Mouse (Mus musculus) gonadal fat pad, adult 2 months (tissue): Measurements from ENCODE around the gene Stat3. TPM values are rescaled to one million over a fixed set of nuclear protein-coding genes. Genes with fewer than 3 reads are reported as not detected.

Experiments
- DNase-seq: peaks from one replicate; pipeline ENCODE4 v3.0.0-alpha.2; 2012; ENCODE audit warnings: low read depth
- polyA plus RNA-seq: library from polyadenylated mRNA; depleted of rRNA; stranded (reverse); fragments of >200 nt; gene quantifications from 2 replicates; pipeline ENCODE4 v1.2.3, GENCODE M21; 2012; rRNA removed

Stat3 gene
- polyA plus RNA-seq = 106 and 115 TPM in 2 replicates

DNA sequence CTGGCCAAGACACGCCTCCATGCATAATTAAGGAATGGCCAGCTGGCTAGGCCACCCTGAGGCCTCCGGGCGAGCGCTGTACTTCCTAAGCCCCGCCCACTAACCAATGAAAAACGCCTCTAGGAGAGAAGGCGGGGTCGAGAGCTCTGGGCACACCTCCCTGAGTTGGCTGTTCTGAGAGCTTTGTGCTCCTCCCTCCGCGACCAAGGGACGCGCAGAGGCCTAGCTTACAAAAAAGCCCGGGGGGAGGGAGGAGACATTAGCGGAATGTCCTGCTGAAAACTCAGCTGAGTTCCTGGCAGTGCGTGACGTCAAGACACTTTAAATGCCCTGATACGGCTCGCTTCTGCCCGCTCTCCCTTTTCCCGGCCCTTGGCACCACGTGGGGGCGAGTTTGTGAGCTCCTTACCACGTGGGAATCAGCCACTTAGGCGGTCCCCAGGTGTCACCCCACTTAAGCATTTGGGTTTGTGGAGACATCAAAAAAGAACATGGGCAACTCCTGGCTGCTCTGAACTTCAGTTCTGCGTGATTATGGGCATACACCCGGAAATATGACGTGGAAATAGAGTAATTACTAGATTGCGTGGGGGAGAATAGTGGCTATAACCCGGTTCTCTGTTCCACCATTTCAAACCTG is at the start of gene Stat3:
Gene Stat3, minus strand, starts transcription at position 29 of the 640 bp plus-strand sequence.
- peak; percentile 89 for DNase-seq

GRCm38 (mm10) chr11:100988674-100989073 is 49.3 kb upstream of the Stat3 start:
- no peak for DNase-seq

DNA sequence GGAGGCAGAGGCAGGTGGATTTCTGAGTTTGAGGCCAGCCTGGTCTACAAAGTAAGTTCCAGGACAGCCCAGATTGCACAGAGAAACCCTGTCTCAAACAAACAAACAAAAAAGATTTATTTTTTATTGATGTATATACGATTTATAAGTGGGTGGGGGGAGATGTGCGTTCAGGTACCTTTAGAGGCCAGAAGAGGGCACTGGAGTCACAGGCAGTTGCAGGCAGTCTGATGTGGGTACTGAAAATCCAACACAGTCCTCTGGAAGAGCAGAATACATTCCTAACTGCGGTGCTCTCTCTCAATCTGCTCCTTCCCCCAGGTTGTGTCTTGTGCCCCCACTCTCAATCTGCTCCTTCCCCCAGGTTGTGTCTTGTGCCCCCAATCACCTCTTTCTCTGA is 46.3 kb upstream of the Stat3 start:
- no peak for DNase-seq

DNA sequence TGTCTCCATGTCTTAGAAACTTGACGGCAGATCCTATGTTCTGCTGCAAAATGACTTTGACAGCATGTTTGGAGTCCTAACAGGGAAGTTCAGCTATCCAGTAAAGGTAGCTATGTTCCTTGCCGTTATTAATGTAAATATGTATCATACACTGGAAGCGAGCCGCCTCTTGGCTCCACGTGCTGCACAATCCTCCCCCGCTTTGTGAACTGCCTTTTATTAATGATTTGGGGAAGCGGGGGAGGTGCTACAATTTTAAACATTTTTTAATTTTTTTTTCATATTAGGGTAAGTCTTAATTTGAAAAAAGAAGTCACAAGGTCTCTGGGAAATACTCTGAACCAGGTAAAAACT is 44.4 kb upstream of the Stat3 start:
- no peak for DNase-seq

DNA sequence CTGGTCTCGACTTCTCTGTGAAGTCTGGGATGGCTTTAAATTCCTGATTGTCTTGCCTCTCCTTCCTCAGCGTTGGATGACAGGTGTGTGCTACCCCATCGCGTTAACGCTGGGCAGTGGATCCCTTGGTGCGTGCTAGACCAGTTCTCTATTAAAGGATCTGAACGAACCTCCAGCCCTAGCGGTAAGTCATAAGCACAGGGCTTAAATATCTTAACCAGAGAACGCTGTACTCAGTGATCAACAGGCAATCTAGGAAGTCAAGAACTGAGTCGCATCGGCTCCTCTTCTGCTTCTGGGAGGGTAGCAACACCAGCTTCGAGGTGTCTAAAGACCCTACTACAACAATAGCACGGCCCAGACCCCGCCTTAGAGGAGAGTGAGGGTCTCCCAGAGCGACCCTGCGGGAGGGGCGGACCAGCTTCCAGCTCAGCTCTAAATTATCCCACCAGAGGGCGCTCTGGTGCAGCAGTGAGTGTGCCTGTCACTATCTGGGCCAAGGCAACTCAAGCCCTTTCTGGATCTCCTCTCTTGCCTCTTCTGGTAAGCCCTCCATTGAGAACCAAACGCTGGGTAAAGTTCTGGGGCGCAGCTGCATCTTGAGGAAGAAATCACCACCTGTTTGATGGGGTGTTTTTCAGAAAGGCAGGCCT is 43.9 kb upstream of the Stat3 start:
- no peak for DNase-seq

DNA sequence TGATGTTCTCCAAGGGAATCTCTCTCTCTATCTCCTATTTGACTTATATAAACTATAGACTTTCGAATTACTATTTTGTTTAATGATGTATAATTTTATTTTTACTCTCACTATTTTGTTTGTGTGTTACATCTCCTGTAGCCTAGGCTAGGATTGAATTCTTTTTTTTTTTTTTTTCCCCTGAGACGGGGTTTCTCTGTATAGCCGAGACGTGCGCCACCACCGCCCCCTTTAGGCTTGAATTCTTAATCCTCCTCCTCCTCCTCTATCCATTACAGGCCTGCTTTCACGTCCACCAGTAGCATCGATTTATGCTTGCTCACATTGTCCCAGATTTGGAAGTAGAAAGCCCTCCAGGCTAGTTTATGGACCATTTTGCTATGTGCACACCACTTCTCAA is 42.7 kb upstream of the Stat3 start:
- DNase-seq = no peak

DNA sequence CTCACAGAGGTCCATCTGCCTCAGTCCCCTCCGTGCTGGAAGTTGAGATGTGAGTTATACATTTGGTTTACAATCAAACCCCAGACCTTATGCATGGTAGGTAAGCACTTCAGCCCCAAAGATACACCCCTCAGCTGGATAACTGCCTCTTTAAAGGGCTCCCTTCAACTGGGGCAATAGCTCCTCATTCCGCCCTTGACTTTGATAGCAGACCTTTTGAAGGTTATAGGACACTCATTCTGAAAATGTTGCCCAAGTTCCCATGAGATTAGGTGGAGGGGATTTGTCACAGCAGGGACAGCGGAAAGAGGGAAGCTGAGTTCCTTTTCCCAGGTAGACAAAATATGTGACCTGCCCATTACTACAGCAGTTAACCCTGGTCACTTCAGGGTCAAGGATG is 41.9 kb upstream of the Stat3 start:
- DNase-seq = no peak

GRCm38 (mm10) chr11:100980438-100980837 is 41.1 kb upstream of the Stat3 start:
- DNase-seq = no peak

DNA sequence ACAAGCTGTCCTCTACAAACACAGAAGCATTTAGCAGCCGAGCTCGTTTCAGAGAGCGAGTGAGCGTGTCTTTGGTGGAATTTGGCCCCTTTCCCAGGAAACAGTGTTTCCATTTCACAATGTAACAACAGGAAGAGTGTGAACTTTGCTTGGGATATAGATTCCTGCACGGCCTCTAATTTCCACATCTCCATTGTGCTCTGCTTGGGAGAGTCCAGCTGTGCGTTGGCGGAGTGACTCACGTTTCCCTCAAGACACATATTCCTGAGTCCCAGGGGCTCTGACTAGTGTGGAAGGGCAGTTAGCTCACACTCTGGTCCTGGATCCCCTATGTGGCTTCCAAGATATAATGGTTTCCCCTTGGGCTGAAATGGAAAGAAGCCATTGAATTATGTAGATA is 40.5 kb upstream of the Stat3 start:
- DNase-seq = peak; percentile 95

DNA sequence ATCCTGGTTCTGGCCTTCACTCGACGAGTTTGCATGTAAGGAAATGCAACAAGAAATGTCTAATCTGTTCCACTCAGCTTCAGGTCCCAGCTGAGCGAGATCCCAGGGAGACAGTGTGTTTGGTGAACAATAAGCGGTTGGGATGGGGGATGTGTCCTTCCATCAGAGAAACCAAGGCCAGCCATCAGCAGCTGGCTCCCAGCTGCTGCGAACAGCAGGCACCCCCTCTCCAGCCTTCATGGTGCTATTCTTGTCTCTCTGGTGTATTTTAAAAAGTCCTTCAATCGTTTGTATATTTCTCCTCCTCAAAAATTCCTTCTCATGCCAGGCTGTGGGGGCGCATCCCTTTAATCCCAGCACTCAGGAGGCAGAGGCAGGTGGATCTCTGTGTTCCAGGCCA is 35.9 kb upstream of the Stat3 start:
- DNase-seq = no peak

GRCm38 (mm10) chr11:100974381-100974970 is 35.1 kb upstream of the Stat3 start:
- DNase-seq = no peak

DNA sequence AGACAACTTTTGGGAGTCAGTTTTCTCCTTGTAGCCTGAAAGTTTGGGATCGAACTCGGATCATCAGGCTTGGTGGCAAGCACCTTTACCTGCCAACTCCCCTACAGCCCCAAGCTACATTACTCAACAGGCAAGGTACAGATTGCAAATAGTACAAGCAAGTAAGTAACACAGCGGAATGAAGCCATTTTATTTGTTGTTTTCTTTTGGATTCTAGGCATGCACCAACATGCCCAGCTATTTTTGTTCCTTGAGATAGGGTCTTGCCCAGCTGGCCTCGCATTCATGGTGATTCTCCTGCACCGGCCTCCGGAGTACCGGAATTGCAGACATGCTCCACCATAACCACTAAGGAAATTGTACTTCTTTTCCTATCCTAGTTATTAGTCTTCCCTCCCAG is 33.9 kb upstream of the Stat3 start:
- no peak for DNase-seq

GRCm38 (mm10) chr11:100971455-100971854 is 32.1 kb upstream of the Stat3 start:
- DNase-seq = no peak

- no peak for DNase-seq
These were observed 31.2 kb upstream of the Stat3 start, which contains the start of gene Cavin1 for GRCm38 (mm10) chr11:100970557-100970937. Gene Cavin1, minus strand, starts transcription at chr11:100970887.

GRCm38 (mm10) chr11:100969744-100970556 is 30.6 kb upstream of the Stat3 start:
- no peak for DNase-seq

DNA sequence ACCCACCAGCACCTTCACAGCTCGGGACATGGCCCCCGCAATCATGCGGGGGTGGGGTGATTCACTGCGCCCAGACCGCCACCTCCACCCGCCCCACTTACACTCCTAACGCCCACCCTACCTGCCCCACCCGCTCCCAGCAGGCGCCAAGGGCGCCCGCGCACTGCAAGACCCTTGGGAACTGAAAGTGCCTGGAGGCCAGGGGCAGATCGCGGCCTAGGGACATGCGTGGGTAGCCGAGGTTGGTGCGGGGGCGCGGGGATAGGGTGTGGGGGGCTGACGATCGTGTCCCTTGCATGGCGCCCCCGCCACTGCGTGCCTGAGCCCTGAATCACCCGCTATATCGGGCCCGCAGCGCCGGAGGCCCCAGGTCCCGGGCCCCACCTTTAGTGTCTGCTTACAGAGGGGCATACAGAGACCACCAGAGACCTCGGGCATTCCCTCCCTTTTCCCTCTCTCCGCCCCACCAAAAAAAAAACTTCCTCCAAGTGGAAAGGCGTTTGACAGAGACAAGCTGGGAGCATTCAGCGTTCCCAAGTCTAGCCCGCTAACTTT is 29.9 kb upstream of the Stat3 start:
- no peak for DNase-seq

DNA sequence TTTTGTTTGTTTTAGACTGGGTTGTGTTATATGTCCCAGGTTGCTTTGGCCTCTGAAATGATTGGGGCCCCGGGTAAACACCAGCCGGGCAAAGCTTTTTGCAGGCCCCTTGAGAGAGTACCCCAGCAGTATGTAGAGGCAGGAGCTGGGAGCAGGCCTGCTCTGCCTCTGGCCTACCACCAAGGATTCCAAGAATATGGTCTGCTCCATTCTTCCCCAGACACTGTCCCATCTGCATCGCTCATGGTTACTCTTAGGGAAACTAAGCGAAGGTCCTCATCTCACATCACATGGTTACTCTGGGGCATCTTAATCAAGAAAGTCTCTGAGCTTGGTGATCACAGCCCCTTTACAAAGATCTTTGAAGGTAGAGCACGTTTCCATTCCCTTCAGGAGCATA is 29.2 kb upstream of the Stat3 start:
- no peak for DNase-seq

- DNase-seq = no peak
These were observed 28.6 kb upstream of the Stat3 start for GRCm38 (mm10) chr11:100967881-100968420.

DNA sequence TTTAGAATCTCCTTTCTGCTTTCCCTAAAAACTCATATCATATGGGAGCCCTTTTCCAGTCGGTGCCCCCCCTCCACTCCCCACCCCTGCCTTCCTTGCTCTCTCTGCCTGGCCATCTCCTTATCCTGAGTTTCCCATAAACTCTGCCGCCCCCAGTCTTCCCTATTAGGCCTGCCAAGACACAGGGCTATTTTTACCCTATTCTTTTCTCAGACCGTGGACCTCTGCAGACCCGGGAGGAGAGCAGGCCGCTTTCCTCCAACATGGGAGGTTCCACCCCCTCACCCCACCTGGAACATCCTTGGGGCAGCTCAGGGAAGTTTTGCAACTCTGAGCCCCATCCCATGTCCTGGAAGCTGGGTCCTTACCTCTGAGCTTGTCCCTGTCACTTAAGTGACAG is 28.0 kb upstream of the Stat3 start:
- no peak for DNase-seq

DNA sequence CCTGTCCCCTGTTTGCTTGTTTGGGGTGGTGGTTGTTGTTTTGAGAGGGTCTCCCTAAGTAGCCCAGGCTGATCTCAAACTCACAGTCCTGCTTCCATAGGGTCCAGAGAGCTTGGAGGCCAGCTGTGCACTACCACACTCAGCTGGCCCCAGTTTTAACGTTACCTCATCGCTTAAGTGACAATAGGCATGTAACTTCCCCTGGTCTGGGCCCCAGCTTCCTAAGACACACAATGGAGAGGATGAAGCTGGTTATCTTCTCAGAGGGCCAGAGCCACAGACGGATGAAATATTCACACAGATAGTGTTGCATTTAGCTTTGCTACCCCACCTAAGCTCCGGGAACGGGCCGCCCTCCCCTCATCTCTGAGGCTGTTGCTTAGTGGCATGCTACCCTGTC is 26.4 kb upstream of the Stat3 start:
- no peak for DNase-seq

GRCm38 (mm10) chr11:100964901-100965542 is 25.7 kb upstream of the Stat3 start:
- no peak for DNase-seq
